Mouse (Mus musculus) ES-E14 (cell line): Measurements from ENCODE around the gene Eif3g. TPM values are rescaled to one million over a fixed set of nuclear protein-coding genes. Genes with fewer than 3 reads are reported as not detected.

ENCODE experiments used
- DNase-seq: peaks from one replicate; pipeline ENCODE4 v3.0.0-alpha.2; 2013; ENCODE audit warnings: low read depth, low spot score
- H3K27ac ChIP-seq: 2 replicates; pipeline ENCODE4 v1.5.1; 2012; ENCODE audit warnings: low read depth, mild to moderate bottlenecking, low read length, moderate library complexity, mixed read lengths; ENCODE audit not compliant: poor library complexity, insufficient read depth, severe bottlenecking
- H3K36me3 ChIP-seq: 2 replicates; pipeline ENCODE4 v1.6.1; 2012; ENCODE audit warnings: mild to moderate bottlenecking, low read length, moderate library complexity, mixed read lengths; ENCODE audit not compliant: control insufficient read depth, poor library complexity, insufficient read depth, severe bottlenecking
- H3K4me1 ChIP-seq, 2 experiments: fragments of 150-350 bp in 1 of 2; sonication (generic) in 1 of 2; 2 replicates each; pipeline ENCODE4 v1.6.1; 2012; ENCODE audit warnings: low read length in 2 of 2, mild to moderate bottlenecking in 1 of 2, mixed read lengths in 1 of 2; ENCODE audit not compliant: control insufficient read depth in 2 of 2, insufficient read depth in 2 of 2, poor library complexity in 1 of 2
- H3K4me3 ChIP-seq, 2 experiments: fragments of 150-350 bp in 1 of 2; sonication (generic) in 1 of 2; 2 replicates each; pipeline ENCODE4 v1.5.1; 2012; ENCODE audit warnings: low read length in 2 of 2, low read depth in 1 of 2, mild to moderate bottlenecking in 1 of 2, mixed read lengths in 1 of 2; ENCODE audit not compliant: insufficient read depth in 1 of 2, poor library complexity in 1 of 2, severe bottlenecking in 1 of 2
- H3K9ac ChIP-seq: 2 replicates; pipeline ENCODE4 v1.6.1; 2012; ENCODE audit warnings: low read depth, mild to moderate bottlenecking, low read length, mixed read lengths; ENCODE audit not compliant: poor library complexity, insufficient read depth, severe bottlenecking
- H3K9me3 ChIP-seq: fragments of 150-350 bp; sonication (generic); 2 replicates; pipeline ENCODE4 v1.6.1; 2012; ENCODE audit warnings: low read depth, mild to moderate bottlenecking, low read length; ENCODE audit not compliant: control insufficient read depth, insufficient read depth
- CHD2 ChIP-seq: IDR thresholded peaks from 2 replicates; pipeline ENCODE4 v1.6.1; 2014; ENCODE audit warnings: mild to moderate bottlenecking, low read depth, low read length, inconsistent platforms
- HCFC1 ChIP-seq: IDR thresholded peaks from 2 replicates; pipeline ENCODE4 v1.6.1; 2012; ENCODE audit warnings: low read length, inconsistent platforms, borderline replicate concordance; ENCODE audit not compliant: insufficient read depth
- MAFK ChIP-seq: IDR thresholded peaks from 2 replicates; pipeline ENCODE4 v1.6.1; 2014; ENCODE audit warnings: mild to moderate bottlenecking, low read depth, low read length, inconsistent platforms; ENCODE audit not compliant: insufficient read depth
- ZC3H11A ChIP-seq: IDR thresholded peaks from 2 replicates; pipeline ENCODE4 v1.6.1; 2012; ENCODE audit warnings: low read depth, mild to moderate bottlenecking, inconsistent platforms, low read length, borderline replicate concordance
- ZNF384 ChIP-seq: IDR thresholded peaks from 2 replicates; pipeline ENCODE4 v1.6.1; 2012; ENCODE audit warnings: low read depth, low read length, inconsistent platforms
- in situ Hi-C, 2 experiments: fragments of 600-800 bp; cut with MboI; formaldehyde crosslinking; loops; one replicate each; pipeline ENCODE4 v1.15.1; 2025; ENCODE audit warnings: low sequenced_read_pairs in 2 of 2, inconsistent platforms in 1 of 2; ENCODE audit not compliant: unreplicated experiment in 2 of 2
- total RNA-seq: library from RNA; depleted of rRNA; stranded (reverse); fragments of 300-350 nt; gene quantifications from 2 replicates; pipeline ENCODE4 v1.2.3, GENCODE M21; 2012

Eif3g gene
- total RNA-seq, 1 experiment, result 239 TPM

- in situ Hi-C loops, result no loop called here
- Histone ChIP-seq H3K9ac (peak overlapping the region; percentile 28), H3K4me1 (peaks cover 5 to 37% of the 10 kb centered on the region in 2 experiments; a peak in 3 of 4 replicates), H3K36me3 (peaks cover 51% of the 10 kb centered on the region), H3K9me3 (no peaks in the 10 kb centered on the region), H3K27ac (peak overlapping the region; percentile 36; the same call in 1 of the 2 replicates), H3K4me3 (no peak overlapping the region)
- no peak for DNase-seq
- no peak for TF ChIP-seq ZC3H11A
- TF ChIP-seq HCFC1, result no peak
- no peak for TF ChIP-seq CHD2
- no peak for TF ChIP-seq MAFK
- TF ChIP-seq ZNF384, result no peak
These were observed 45.0 kb upstream of the Eif3g start for GRCm38 (mm10) chr9:20943396-20943795.

DNA sequence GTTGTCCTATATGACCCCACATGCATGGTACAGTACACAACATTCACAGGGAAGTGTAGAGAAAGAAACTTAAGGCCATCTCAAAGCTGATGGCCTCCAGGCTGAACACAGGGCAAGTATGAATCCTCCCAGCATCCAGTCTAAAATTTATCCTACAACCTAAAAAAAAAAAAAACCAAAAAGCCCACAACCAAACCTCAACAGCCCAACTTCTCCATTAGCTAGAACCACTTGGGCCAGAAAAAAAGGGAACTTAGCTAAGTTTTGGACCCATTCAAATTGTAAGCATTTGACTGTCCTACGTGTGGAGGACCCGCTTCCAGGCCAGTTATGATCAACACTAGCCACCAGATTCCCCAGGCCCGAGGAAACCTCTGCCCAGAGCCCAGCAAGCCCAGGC, 24.8 kb upstream of the Eif3g start:
- H3K4me3 ChIP-seq, result no peak overlapping the region
- TF ChIP-seq HCFC1, result no peak
- TF ChIP-seq MAFK, result no peak
- TF ChIP-seq CHD2, result no peak
- no peak for TF ChIP-seq ZNF384
- TF ChIP-seq ZC3H11A, result no peak
- no peak overlapping the region for H3K27ac ChIP-seq
- peaks cover 94% of the 10 kb centered on the region for H3K36me3 ChIP-seq
- no peaks in the 10 kb centered on the region; a peak in 1 of 4 replicates for H3K4me1 ChIP-seq
- DNase-seq, result no peak
- in situ Hi-C loops, result no loop called here
- H3K9ac ChIP-seq, result no peak overlapping the region
- H3K9me3 ChIP-seq, result no peaks in the 10 kb centered on the region

GRCm38 (mm10) chr9:20916160-20916559, 17.7 kb upstream of the Eif3g start:
- DNase-seq, result no peak
- H3K9ac ChIP-seq, result no peak overlapping the region
- H3K27ac ChIP-seq, result no peak overlapping the region
- TF ChIP-seq ZC3H11A (no peak), CHD2 (no peak), HCFC1 (no peak), MAFK (no peak), ZNF384 (no peak)
- H3K4me3 ChIP-seq, result no peak overlapping the region
- H3K36me3 ChIP-seq, result peaks cover 92% of the 10 kb centered on the region
- H3K4me1 ChIP-seq, result peaks cover 0 to 2% of the 10 kb centered on the region in 2 experiments; a peak in 2 of 4 replicates
- in situ Hi-C loops, result no loop called here
- no peaks in the 10 kb centered on the region for H3K9me3 ChIP-seq

DNA sequence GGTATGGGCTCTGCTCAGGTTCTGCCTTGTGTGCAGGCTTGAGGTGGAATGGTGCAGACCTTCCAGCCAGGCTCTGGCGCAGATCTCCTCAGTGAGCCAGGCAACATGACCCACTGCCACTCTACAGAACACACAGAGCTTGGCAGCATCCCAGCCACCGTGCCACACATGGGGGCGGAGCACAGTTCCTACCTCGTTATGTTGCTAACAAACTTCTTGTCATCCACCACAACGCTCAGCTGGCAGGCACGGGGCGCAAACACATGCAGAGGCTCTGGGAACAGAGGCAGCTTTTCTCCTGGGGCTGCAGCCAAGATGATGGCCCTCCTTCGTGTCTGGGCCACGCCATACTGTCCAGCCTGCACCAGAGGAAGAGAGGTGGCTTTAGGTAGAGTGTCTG, 11.5 kb upstream of the Eif3g start:
- no peaks in the 10 kb centered on the region; the same call in 1 of the 2 replicates for H3K9me3 ChIP-seq
- in situ Hi-C loops, result loop anchor here in 1 of 2 experiments (10.0 kb wide), 1 partner anchor 85 kb away; no protein-coding TSS in a partner anchor
- no peak overlapping the region for H3K4me3 ChIP-seq
- no peak overlapping the region for H3K9ac ChIP-seq
- no peak for TF ChIP-seq CHD2
- TF ChIP-seq ZNF384, result no peak
- no peak for TF ChIP-seq MAFK
- no peak for TF ChIP-seq HCFC1
- no peak for TF ChIP-seq ZC3H11A
- H3K36me3 ChIP-seq, result peaks cover 89% of the 10 kb centered on the region
- no peak overlapping the region for H3K27ac ChIP-seq
- no peak for DNase-seq
- H3K4me1 ChIP-seq, result peaks cover 0 to 2% of the 10 kb centered on the region in 2 experiments; a peak in 1 of 4 replicates

- H3K4me3 ChIP-seq, result no peak overlapping the region
- H3K4me1 ChIP-seq, result no peaks in the 10 kb centered on the region; a peak in 1 of 4 replicates
- H3K9me3 ChIP-seq, result no peaks in the 10 kb centered on the region; the same call in 1 of the 2 replicates
- in situ Hi-C loops, result loop anchor here in 1 of 2 experiments (10.0 kb wide), 1 partner anchor 93 kb away; no protein-coding TSS in a partner anchor
- no peak overlapping the region for H3K27ac ChIP-seq
- H3K36me3 ChIP-seq, result peaks cover 23% of the 10 kb centered on the region
- H3K9ac ChIP-seq, result peak overlapping the region; percentile 13; the same call in 1 of the 2 replicates
- DNase-seq, result no peak
- TF ChIP-seq HCFC1, result no peak
- TF ChIP-seq ZNF384, result no peak
These were observed 3.7 kb upstream of the Eif3g start for GRCm38 (mm10) chr9:20902174-20902491.
